In the genomic region with DNA sequence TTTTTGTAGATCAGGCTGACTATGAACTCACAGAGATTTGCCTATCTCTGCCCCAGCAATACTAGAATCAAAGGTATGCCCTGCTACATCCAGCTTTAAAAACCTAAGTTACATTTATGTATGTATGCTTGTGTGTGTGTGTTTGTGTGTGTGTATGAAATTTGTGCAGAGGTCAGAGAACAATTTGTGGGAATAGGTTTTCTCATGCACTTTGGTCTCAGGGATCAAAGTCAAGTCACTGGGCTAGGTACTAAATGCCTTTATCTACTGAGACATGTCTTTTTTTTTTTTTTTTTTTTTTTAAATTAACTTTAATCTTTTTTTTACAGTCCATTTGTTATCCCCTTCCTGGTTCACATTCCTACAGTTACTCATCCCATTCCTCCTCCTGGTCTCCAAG, we compare ENCODE assay signal across 24 mouse cellular contexts. TPM values are rescaled to one million over a fixed set of nuclear protein-coding genes. Genes with fewer than 3 reads are reported as not detected.
DNase-seq lines count a peak whose midpoint lies in the region; ATAC-seq lines count a peak whose summit lies in the region.
"Had no signal": no experiment of that assay in that cellular context is flagged by ENCODE, and none has a peak within 500 bp of the region (broad histone marks: within the 10 kb centered on the region; RNA-seq: fewer than 3 reads in every experiment).

No protein-coding gene starts in this region.

- no peak overlapping the region for H3K9ac ChIP-seq in kidney, embryonic 14.5 days (ENCODE audit: low read depth, low read length)
- H3K9ac ChIP-seq in kidney, embryonic 16.5 days (replicated peaks; ENCODE audit: low read length) = no peak overlapping the region
- no peak overlapping the region for H3K9ac ChIP-seq in intestine, embryonic 16.5 days (ENCODE audit: low read depth, low read length)
- H3K9ac ChIP-seq: forebrain, embryonic 13.5 days; heart, embryonic 13.5 days; hindbrain, embryonic 12.5 days; hindbrain, embryonic 15.5 days had no signal

- no peaks in the 10 kb centered on the region for H3K36me3 ChIP-seq in kidney, embryonic 14.5 days (ENCODE audit: control insufficient read depth, insufficient read depth, low read length)
- no peaks in the 10 kb centered on the region for H3K36me3 ChIP-seq in kidney, embryonic 16.5 days (ENCODE audit: insufficient read depth, low read length)
- H3K36me3 ChIP-seq in intestine, embryonic 16.5 days (ENCODE audit: control insufficient read depth, insufficient read depth, low read length) = no peaks in the 10 kb centered on the region
- H3K36me3 ChIP-seq: forebrain, embryonic 10.5 days; G1E; heart, embryonic 10.5 days; heart, embryonic 13.5 days; hindbrain, embryonic 12.5 days; hindbrain, embryonic 15.5 days had no signal

- H3K27ac ChIP-seq in kidney, embryonic 14.5 days (ENCODE audit: low read depth, low read length) = no peak overlapping the region
- H3K27ac ChIP-seq in kidney, embryonic 16.5 days (ENCODE audit: low read length) = no peak overlapping the region
- H3K27ac ChIP-seq in intestine, embryonic 16.5 days (ENCODE audit: low read length) = no peak overlapping the region
- H3K27ac ChIP-seq: forebrain, embryonic 10.5 days; forebrain, embryonic 13.5 days; heart, adult 2 months; heart, embryonic 10.5 days; heart, embryonic 13.5 days; hindbrain, embryonic 12.5 days; hindbrain, embryonic 15.5 days had no signal

- no peak for ATAC-seq in kidney, embryonic 14.5 days (ENCODE audit: low FRiP score, low TSS enrichment)
- ATAC-seq in kidney, embryonic 16.5 days (ENCODE audit: low FRiP score, low TSS enrichment) = no peak
- peak; percentile 33 for ATAC-seq in intestine, embryonic 16.5 days
- ATAC-seq: forebrain, embryonic 13.5 days; forebrain, embryonic 16.5 days; Patski had no signal

- no peak overlapping the region for H3K4me3 ChIP-seq in kidney, embryonic 14.5 days (ENCODE audit: low read length)
- H3K4me3 ChIP-seq in kidney, embryonic 16.5 days (ENCODE audit: low read length) = no peak overlapping the region
- no peak overlapping the region for H3K4me3 ChIP-seq in intestine, embryonic 16.5 days (ENCODE audit: low read length)
- H3K4me3 ChIP-seq: forebrain, embryonic 10.5 days; forebrain, embryonic 13.5 days; heart, adult 2 months; heart, embryonic 10.5 days; heart, embryonic 13.5 days; hindbrain, embryonic 12.5 days; hindbrain, embryonic 15.5 days had no signal

- peak; percentile 24 to 35 for DNase-seq in kidney, adult 8-10 months
- peak; percentile 21 to 37 for DNase-seq in kidney, postnatal 36 days
- no peak for DNase-seq in testis, postnatal 10 days (ENCODE audit: low spot score)
- DNase-seq: adrenal gland, postnatal 10 days; adrenal gland, postnatal 36 days; B cell, adult 2 months; cerebellum, adult 18-20 months; cerebellum, adult 9-10 months; cerebellum, postnatal 14 days; gastrocnemius, postnatal 10 days; gastrocnemius, postnatal 36 days; heart, adult 2 months had no signal

- H3K4me2 ChIP-seq in kidney, embryonic 14.5 days (replicated peaks; ENCODE audit: low read depth, low read length) = no peak overlapping the region
- H3K4me2 ChIP-seq in kidney, embryonic 16.5 days (replicated peaks; ENCODE audit: low read depth, low read length) = no peak overlapping the region
- no peak overlapping the region for H3K4me2 ChIP-seq in intestine, embryonic 16.5 days (ENCODE audit: low read depth, low read length)
- H3K4me2 ChIP-seq: forebrain, embryonic 13.5 days; heart, embryonic 13.5 days; hindbrain, embryonic 12.5 days; hindbrain, embryonic 15.5 days had no signal

- H3K9me3 ChIP-seq in kidney, embryonic 14.5 days (ENCODE audit: control insufficient read depth, low read length) = no peaks in the 10 kb centered on the region
- H3K9me3 ChIP-seq in kidney, embryonic 16.5 days (ENCODE audit: low read length) = no peaks in the 10 kb centered on the region
- no peaks in the 10 kb centered on the region for H3K9me3 ChIP-seq in intestine, embryonic 16.5 days (ENCODE audit: control insufficient read depth, low read length)
- H3K9me3 ChIP-seq: forebrain, embryonic 10.5 days; forebrain, embryonic 13.5 days; G1E; heart, embryonic 10.5 days; heart, embryonic 13.5 days; hindbrain, embryonic 12.5 days; hindbrain, embryonic 15.5 days had no signal

- H3K4me1 ChIP-seq in kidney, embryonic 14.5 days (ENCODE audit: control insufficient read depth, insufficient read depth, low read length) = no peaks in the 10 kb centered on the region
- H3K4me1 ChIP-seq in kidney, embryonic 16.5 days (ENCODE audit: insufficient read depth, low read length) = no peaks in the 10 kb centered on the region
- no peaks in the 10 kb centered on the region for H3K4me1 ChIP-seq in intestine, embryonic 16.5 days (ENCODE audit: control insufficient read depth, insufficient read depth, low read length)
- H3K4me1 ChIP-seq: heart, embryonic 13.5 days had no signal

- H3K27me3 ChIP-seq in kidney, embryonic 14.5 days (ENCODE audit: control insufficient read depth, insufficient read depth, low read length) = peaks cover 3% of the 10 kb centered on the region; the same call in 1 of the 2 replicates
- H3K27me3 ChIP-seq in kidney, embryonic 16.5 days (ENCODE audit: insufficient read depth, low read length) = no peaks in the 10 kb centered on the region; the same call in 1 of the 2 replicates
- no peaks in the 10 kb centered on the region for H3K27me3 ChIP-seq in intestine, embryonic 16.5 days (replicated peaks; ENCODE audit: control insufficient read depth, insufficient read depth, low read length)
- H3K27me3 ChIP-seq: forebrain, embryonic 13.5 days; hindbrain, embryonic 12.5 days; hindbrain, embryonic 15.5 days had no signal

RNA-seq across cellular contexts. Expression of gene Zswim5, which starts 5.5 kb away (rescaled TPM):
- 1.7 and 2.1 TPM in 2 replicates for polyA plus RNA-seq in kidney, embryonic 14.5 days (2014; fragmentation: Nextera tagmentation; extraction: Ambion mirVana)
- polyA plus RNA-seq in kidney, embryonic 16.5 days (2015; fragmentation: Nextera tagmentation; extraction: Ambion mirVana) = 1.6 and 2.1 TPM in 2 replicates
- 1.2 and 1.4 TPM in 2 replicates for polyA plus RNA-seq in intestine, embryonic 16.5 days (2015; fragmentation: Nextera tagmentation; extraction: Ambion mirVana)
- polyA plus RNA-seq: G1E had no signal
